Mouse (Mus musculus) megakaryocyte, embryonic 14.5 days (primary cell): ENCODE results near the gene Hsp90aa1. TPM values are rescaled to one million over a fixed set of nuclear protein-coding genes. Genes with fewer than 3 reads are reported as not detected.
"Not testable (repeated sequence)": the region's sequence is repeated elsewhere in the genome, so short reads cannot be mapped to it uniquely, and the experiment has no call there.

Experiments used
- H3K27me3 ChIP-seq: replicated peaks from 2 replicates; pipeline ENCODE3; 2012; ENCODE audit warnings: inconsistent platforms
- H3K36me3 ChIP-seq: replicated peaks from 2 replicates; pipeline ENCODE3; 2012; ENCODE audit warnings: low read length, inconsistent platforms, mixed read lengths
- H3K4me1 ChIP-seq: 2 replicates; pipeline ENCODE4 v1.6.1; 2012; ENCODE audit warnings: inconsistent platforms
- H3K4me3 ChIP-seq: replicated peaks from 2 replicates; pipeline ENCODE3; 2012; ENCODE audit warnings: moderate library complexity, mild to moderate bottlenecking, inconsistent platforms
- H3K9me3 ChIP-seq: 2 replicates; pipeline ENCODE4 v1.6.1; 2012; ENCODE audit warnings: inconsistent platforms
- FLI1 ChIP-seq: IDR thresholded peaks from 2 replicates; pipeline ENCODE4 v1.6.1; 2012; ENCODE audit warnings: low read length, inconsistent platforms, mixed read lengths
- GATA1 ChIP-seq: IDR thresholded peaks from 3 replicates; pipeline ENCODE4 v1.6.1; 2012; ENCODE audit warnings: mixed read lengths, low read length, inconsistent platforms, borderline replicate concordance
- polyA plus RNA-seq: library from polyadenylated mRNA; stranded (reverse); fragments of >175 nt; gene quantifications from 2 replicates; pipeline ENCODE4 v1.2.3, GENCODE M21; 2012; ENCODE audit warnings: low replicate concordance; ENCODE audit not compliant: insufficient read depth

Gene Hsp90aa1
- polyA plus RNA-seq, 1 experiment: 99.4 TPM

- Histone ChIP-seq H3K36me3 (peaks cover 84% of the 10 kb centered on the region), H3K27me3 (no peaks in the 10 kb centered on the region), H3K4me1 (peaks cover 29% of the 10 kb centered on the region), H3K9me3 (no peaks in the 10 kb centered on the region), H3K4me3 (no peak overlapping the region)
- TF ChIP-seq GATA1: no peak
- no peak for TF ChIP-seq FLI1
Observed at GRCm38 (mm10) chr12:110689919-110690643, 12.4 kb downstream of the Hsp90aa1 start.

GRCm38 (mm10) chr12:110688921-110689320 is 13.6 kb downstream of the Hsp90aa1 start:
- H3K9me3 ChIP-seq, H3K27me3 ChIP-seq, H3K4me3 ChIP-seq: not testable (repeated sequence)
- Histone ChIP-seq H3K4me1 (peaks cover 20% of the 10 kb centered on the region), H3K36me3 (peaks cover 76% of the 10 kb centered on the region)

- no peaks in the 10 kb centered on the region for H3K9me3 ChIP-seq
- H3K36me3 ChIP-seq: peaks cover 69% of the 10 kb centered on the region
- H3K4me1 ChIP-seq: peaks cover 20% of the 10 kb centered on the region
- TF ChIP-seq GATA1 (no peak), FLI1 (no peak)
- H3K4me3 ChIP-seq: no peak overlapping the region
- H3K27me3 ChIP-seq: no peaks in the 10 kb centered on the region
Observed at GRCm38 (mm10) chr12:110687894-110688734, 14.4 kb downstream of the Hsp90aa1 start.

GRCm38 (mm10) chr12:110683580-110683979 is 18.9 kb downstream of the Hsp90aa1 start:
- Histone ChIP-seq H3K36me3 (peaks cover 30% of the 10 kb centered on the region), H3K27me3 (no peaks in the 10 kb centered on the region)

GRCm38 (mm10) chr12:110682561-110683299 is 19.8 kb downstream of the Hsp90aa1 start, which contains the start of gene 1700001K19Rik:
1700001K19Rik (minus strand) TSS chr12:110682619.
- Histone ChIP-seq H3K9me3 (no peaks in the 10 kb centered on the region), H3K4me3 (no peak within 1 kb of the TSS), H3K27me3 (no peaks in the 10 kb centered on the region), H3K4me1 (peaks cover 21% of the 10 kb centered on the region), H3K36me3 (peaks cover 22% of the 10 kb centered on the region)
- TF ChIP-seq GATA1: no peak
- no peak for TF ChIP-seq FLI1

More at GRCm38 (mm10) chr12:110683580-110683979, 18.9 kb downstream of the Hsp90aa1 start:
- no peaks in the 10 kb centered on the region for H3K9me3 ChIP-seq
- TF ChIP-seq GATA1 (no peak), FLI1 (no peak)
- H3K4me1 ChIP-seq: peaks cover 28% of the 10 kb centered on the region
- H3K4me3 ChIP-seq: no peak overlapping the region

- Histone ChIP-seq H3K4me1 (peaks cover 19% of the 10 kb centered on the region), H3K27me3 (no peaks in the 10 kb centered on the region), H3K36me3 (peaks cover 18% of the 10 kb centered on the region), H3K4me3 (no peak overlapping the region), H3K9me3 (no peaks in the 10 kb centered on the region)
- no peak for TF ChIP-seq FLI1
- TF ChIP-seq GATA1: no peak
Observed at GRCm38 (mm10) chr12:110681878-110682277, 20.6 kb downstream of the Hsp90aa1 start.

DNA sequence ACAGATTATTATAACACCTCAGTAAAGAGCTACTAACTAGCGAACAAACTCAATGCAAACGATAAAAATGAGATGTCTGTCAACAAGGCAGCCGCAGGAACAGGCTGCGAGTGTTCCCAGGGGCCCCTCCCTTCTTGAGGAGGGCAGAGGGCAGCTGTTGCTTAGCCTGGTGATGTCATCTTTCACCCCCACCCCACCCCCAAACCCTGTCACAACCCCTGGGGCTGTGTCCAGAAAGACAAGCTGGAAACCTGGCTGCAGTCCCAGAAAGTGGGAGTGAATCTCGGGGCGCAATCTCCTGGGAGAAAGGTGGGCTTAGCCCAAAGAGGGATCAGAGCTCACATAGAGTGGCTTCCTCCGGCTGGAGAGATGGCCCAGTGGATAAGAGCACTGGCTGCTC is 21.3 kb downstream of the Hsp90aa1 start:
- peaks cover 11% of the 10 kb centered on the region for H3K36me3 ChIP-seq
- no peaks in the 10 kb centered on the region for H3K27me3 ChIP-seq
- no peak overlapping the region for H3K4me3 ChIP-seq
- H3K9me3 ChIP-seq: no peaks in the 10 kb centered on the region
- H3K4me1 ChIP-seq: peaks cover 15% of the 10 kb centered on the region
- TF ChIP-seq GATA1 (no peak), FLI1 (no peak)

DNA sequence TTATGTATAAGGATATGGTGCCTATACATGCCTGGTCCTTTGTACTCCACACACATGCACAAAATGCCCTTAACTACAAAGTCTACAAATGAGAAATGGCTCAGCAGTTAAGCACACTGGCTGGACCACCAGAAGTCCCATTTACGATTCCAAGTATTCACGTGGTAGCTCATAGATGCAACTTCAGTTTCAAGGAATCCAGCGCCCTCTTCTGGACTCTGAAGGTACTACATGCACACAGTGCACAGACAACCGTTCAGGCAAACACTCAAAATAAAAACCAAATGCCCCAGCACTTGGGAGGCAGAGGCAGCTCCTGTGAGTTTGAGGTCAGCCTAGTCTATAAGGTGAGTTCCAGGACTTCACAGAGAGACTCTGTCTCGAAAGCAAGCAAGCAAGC is 28.3 kb downstream of the Hsp90aa1 start:
- Histone ChIP-seq H3K4me1 (no peaks in the 10 kb centered on the region), H3K4me3 (no peak overlapping the region), H3K36me3 (peaks cover 10% of the 10 kb centered on the region), H3K27me3 (peaks cover 2% of the 10 kb centered on the region), H3K9me3 (peaks cover 6% of the 10 kb centered on the region; the same call in 1 of the 2 replicates)
- TF ChIP-seq FLI1 (no peak), GATA1 (no peak)

DNA sequence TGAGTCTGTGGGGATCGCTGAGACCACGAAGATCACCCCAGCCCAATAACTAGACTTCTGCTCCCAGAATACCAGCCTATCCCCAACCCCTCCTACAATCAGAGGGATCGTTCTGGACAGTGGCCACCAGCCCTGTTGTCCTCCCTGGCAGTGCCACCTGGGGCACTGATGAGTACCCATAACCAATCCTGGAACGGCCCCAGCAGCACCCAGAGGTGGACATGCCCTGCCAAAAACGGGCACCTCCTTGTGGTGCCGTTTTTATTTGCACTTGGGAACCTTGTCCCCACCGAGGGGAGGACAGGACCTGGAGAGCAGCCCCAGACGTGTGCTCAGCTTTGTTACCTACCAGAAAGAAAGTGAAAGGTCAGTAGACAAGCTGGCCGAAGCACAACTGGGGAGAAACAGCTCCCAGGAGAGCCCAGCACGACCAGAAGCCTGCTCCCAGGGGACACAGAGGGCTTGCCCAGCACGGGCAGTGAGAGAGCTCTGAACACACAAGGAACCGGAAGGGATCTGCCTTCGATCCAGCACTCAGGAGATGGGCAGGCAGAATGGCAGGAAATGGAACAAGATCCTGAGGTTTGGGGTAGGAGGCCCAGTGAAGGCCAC is 35.0 kb downstream of the Hsp90aa1 start:
- H3K27me3 ChIP-seq: no peaks in the 10 kb centered on the region
- no peaks in the 10 kb centered on the region for H3K9me3 ChIP-seq
- TF ChIP-seq FLI1 (no peak), GATA1 (no peak)
- H3K4me3 ChIP-seq: no peak overlapping the region
- peaks cover 37% of the 10 kb centered on the region for H3K4me1 ChIP-seq
- H3K36me3 ChIP-seq: peaks cover 76% of the 10 kb centered on the region
